Mouse (Mus musculus): ENCODE data around the gene Gm45337. TPM values are rescaled to one million over a fixed set of nuclear protein-coding genes. Genes with fewer than 3 reads are reported as not detected.
"Not testable (repeated sequence)": the region's sequence is repeated elsewhere in the genome, so short reads cannot be mapped to it uniquely, and the experiment has no call there.

Gm45337 gene
- polyA plus RNA-seq, 1 experiment from 2014 or later: not detected

- Histone ChIP-seq H3K27ac (ENCODE audit: low read depth) (no peak overlapping the region), H3K9me3 (ENCODE audit: low read length) (no peaks in the 10 kb centered on the region), H3K4me2 (ENCODE audit: low read depth, low read length) (no peak overlapping the region), H3K4me3 (ENCODE audit: low read depth, low read length) (no peak overlapping the region), H3K4me1 (ENCODE audit: insufficient read depth) (no peaks in the 10 kb centered on the region), H3K9ac (replicated peaks) (no peak overlapping the region), H3K36me3 (replicated peaks; ENCODE audit: insufficient read depth, low read length) (no peaks in the 10 kb centered on the region), H3K27me3 (ENCODE audit: insufficient read depth, low read length) (no peaks in the 10 kb centered on the region)
- 29% methylated on average over 1 of the region's 1 CpGs for WGBS (ENCODE audit: insufficient replicate concordance)
- no peak for DNase-seq
- TF ChIP-seq EP300 (IDR thresholded peaks at IDR 0.05; ENCODE audit: low read depth) (no peak), CTCF (IDR thresholded peaks at IDR 0.05; ENCODE audit: low read depth) (no peak)
- no peak for ATAC-seq
These were observed 3.7 kb downstream of the Gm45337 start for GRCm38 (mm10) chr7:142140696-142141095.

GRCm38 (mm10) chr7:142135934-142136333 is 8.5 kb downstream of the Gm45337 start, which contains the start of gene Gm39115:
TSS of gene Gm39115 (minus strand) at chr7:142136034.
- H3K4me1 ChIP-seq (ENCODE audit: insufficient read depth): not testable (repeated sequence)

GRCm38 (mm10) chr7:142134206-142134995 is 10.0 kb downstream of the Gm45337 start:
- Histone ChIP-seq H3K27me3 (ENCODE audit: insufficient read depth, low read length) (no peaks in the 10 kb centered on the region; the same call in 1 of the 2 replicates), H3K4me2 (ENCODE audit: low read depth, low read length) (no peak overlapping the region), H3K4me3 (ENCODE audit: low read depth, low read length) (no peak overlapping the region), H3K4me1 (ENCODE audit: insufficient read depth) (no peaks in the 10 kb centered on the region), H3K9ac (replicated peaks) (no peak overlapping the region), H3K36me3 (replicated peaks; ENCODE audit: insufficient read depth, low read length) (no peaks in the 10 kb centered on the region), H3K27ac (ENCODE audit: low read depth) (no peak overlapping the region), H3K9me3 (ENCODE audit: low read length) (no peaks in the 10 kb centered on the region)
- ATAC-seq: 0 out of 2 replicates have a peak, but pooled peaks have one; percentile 36
- DNase-seq: no peak
- WGBS (ENCODE audit: insufficient replicate concordance): 40% methylated on average over 4 of the region's 4 CpGs
- no peak for TF ChIP-seq EP300 (IDR thresholded peaks at IDR 0.05; ENCODE audit: low read depth)
- TF ChIP-seq CTCF (IDR thresholded peaks at IDR 0.05; ENCODE audit: low read depth): peak; percentile 44

More at GRCm38 (mm10) chr7:142135934-142136333, 8.5 kb downstream of the Gm45337 start, which contains the start of gene Gm39115:
- DNase-seq; H3K27ac ChIP-seq (ENCODE audit: low read depth); ATAC-seq; H3K9me3 ChIP-seq (ENCODE audit: low read length); H3K36me3 ChIP-seq (replicated peaks; ENCODE audit: insufficient read depth, low read length); H3K9ac ChIP-seq (replicated peaks); H3K4me3 ChIP-seq (ENCODE audit: low read depth, low read length); H3K4me2 ChIP-seq (ENCODE audit: low read depth, low read length); H3K27me3 ChIP-seq (ENCODE audit: insufficient read depth, low read length): not testable (repeated sequence)
- WGBS (ENCODE audit: insufficient replicate concordance): 22% methylated on average over 2 of the region's 2 CpGs

GRCm38 (mm10) chr7:142128843-142129242 is 15.6 kb downstream of the Gm45337 start:
- no peak for DNase-seq
- Histone ChIP-seq H3K9me3 (ENCODE audit: low read length) (no peaks in the 10 kb centered on the region), H3K4me1 (ENCODE audit: insufficient read depth) (no peaks in the 10 kb centered on the region), H3K4me2 (ENCODE audit: low read depth, low read length) (no peak overlapping the region), H3K36me3 (replicated peaks; ENCODE audit: insufficient read depth, low read length) (no peaks in the 10 kb centered on the region), H3K27ac (ENCODE audit: low read depth) (no peak overlapping the region), H3K9ac (replicated peaks) (no peak overlapping the region), H3K27me3 (ENCODE audit: insufficient read depth, low read length) (no peaks in the 10 kb centered on the region; the same call in 1 of the 2 replicates), H3K4me3 (ENCODE audit: low read depth, low read length) (no peak overlapping the region)
- ATAC-seq: no peak
- TF ChIP-seq EP300 (IDR thresholded peaks at IDR 0.05; ENCODE audit: low read depth) (no peak), CTCF (IDR thresholded peaks at IDR 0.05; ENCODE audit: low read depth) (0 out of 2 replicates have a peak, but pooled peaks have one; percentile 16)
- 45% methylated on average over 4 of the region's 4 CpGs for WGBS (ENCODE audit: insufficient replicate concordance)

GRCm38 (mm10) chr7:142120629-142121028 is 23.8 kb downstream of the Gm45337 start, which contains the start of gene Gm45618:
TSS of gene Gm45618 (minus strand) at chr7:142120729.
- H3K9ac ChIP-seq (replicated peaks); H3K9me3 ChIP-seq (ENCODE audit: low read length); H3K4me3 ChIP-seq (ENCODE audit: low read depth, low read length); H3K27me3 ChIP-seq (ENCODE audit: insufficient read depth, low read length); H3K4me1 ChIP-seq (ENCODE audit: insufficient read depth); H3K4me2 ChIP-seq (ENCODE audit: low read depth, low read length); DNase-seq; H3K36me3 ChIP-seq (replicated peaks; ENCODE audit: insufficient read depth, low read length); H3K27ac ChIP-seq (ENCODE audit: low read depth); ATAC-seq: not testable (repeated sequence)
- WGBS (ENCODE audit: insufficient replicate concordance): 95% methylated on average over 1 of the region's 1 CpGs

- Histone ChIP-seq H3K4me1 (ENCODE audit: insufficient read depth) (no peaks in the 10 kb centered on the region), H3K9ac (replicated peaks) (no peak overlapping the region), H3K4me3 (ENCODE audit: low read depth, low read length) (no peak overlapping the region), H3K36me3 (replicated peaks; ENCODE audit: insufficient read depth, low read length) (no peaks in the 10 kb centered on the region), H3K27ac (ENCODE audit: low read depth) (no peak overlapping the region), H3K9me3 (ENCODE audit: low read length) (no peaks in the 10 kb centered on the region), H3K4me2 (ENCODE audit: low read depth, low read length) (no peak overlapping the region), H3K27me3 (ENCODE audit: insufficient read depth, low read length) (no peaks in the 10 kb centered on the region)
- TF ChIP-seq CTCF (IDR thresholded peaks at IDR 0.05; ENCODE audit: low read depth) (peak; percentile 61), EP300 (IDR thresholded peaks at IDR 0.05; ENCODE audit: low read depth) (no peak)
- ATAC-seq (no peak), DNase-seq (peak; percentile 25)
- WGBS (ENCODE audit: insufficient replicate concordance): 16% methylated on average over 5 of the region's 5 CpGs
These were observed 24.8 kb downstream of the Gm45337 start for GRCm38 (mm10) chr7:142119632-142120031.

Data from liver, postnatal 0 days (tissue).